Mouse (Mus musculus) small intestine, adult 2 months (tissue): ENCODE measurements around the gene Gjd3. TPM values are rescaled to one million over a fixed set of nuclear protein-coding genes. Genes with fewer than 3 reads are reported as not detected.

Experiments used
- H3K27ac ChIP-seq: fragments of 200-500 bp; 2 replicates; pipeline ENCODE4 v1.5.1; 2012; ENCODE audit warnings: low read depth, low read length, control low read depth, inconsistent platforms; ENCODE audit not compliant: insufficient read depth
- H3K27me3 ChIP-seq: fragments of 200-500 bp; 2 replicates; pipeline ENCODE4 v1.6.1; 2012; ENCODE audit warnings: mild to moderate bottlenecking, moderate library complexity, low read length, inconsistent platforms; ENCODE audit not compliant: control insufficient read depth, insufficient read depth
- H3K36me3 ChIP-seq: fragments of 200-500 bp; 2 replicates; pipeline ENCODE4 v1.6.1; 2012; ENCODE audit warnings: mild to moderate bottlenecking, low read length, control low read depth, inconsistent platforms; ENCODE audit not compliant: control insufficient read depth, insufficient read depth
- H3K4me1 ChIP-seq: fragments of 200-500 bp; 2 replicates; pipeline ENCODE4 v1.6.1; 2012; ENCODE audit warnings: low read length, inconsistent platforms, mixed read lengths; ENCODE audit not compliant: control insufficient read depth, insufficient read depth, insufficient read length
- H3K4me3 ChIP-seq: fragments of 200-500 bp; 2 replicates; pipeline ENCODE4 v1.5.1; 2012; ENCODE audit warnings: low read depth, mild to moderate bottlenecking, control low read depth, inconsistent platforms, low read length, moderate library complexity
- CTCF ChIP-seq: fragments of 200-500 bp; IDR thresholded peaks from 2 replicates; pipeline ENCODE4 v1.5.1; 2012; ENCODE audit warnings: low read depth, mild to moderate bottlenecking, control low read depth, inconsistent platforms, low read length, moderate library complexity, mixed read lengths; ENCODE audit not compliant: insufficient replicate concordance, insufficient read length; ENCODE audit errors: extremely low read depth
- POLR2A ChIP-seq: fragments of 200-500 bp; IDR thresholded peaks from 2 replicates; pipeline ENCODE4 v1.6.1; 2012; ENCODE audit warnings: low read depth, mild to moderate bottlenecking, control low read depth, inconsistent platforms, low read length, moderate library complexity
- WGBS: fragments of 180-500 bp; shearing (Covaris S2); methylation state at CpG from one replicate; pipeline ENCODE4 v1.1.7; 2018; 5-methylcytosine and 5-hydroxymethylcytosine counted together
- polyA plus RNA-seq: library from polyadenylated mRNA; depleted of rRNA; stranded (reverse); fragments of >200 nt; gene quantifications from 2 replicates; pipeline ENCODE4 v1.2.3, GENCODE M21; 2012

The Gjd3 gene
- polyA plus RNA-seq, 1 experiment = 5.8 TPM

DNA sequence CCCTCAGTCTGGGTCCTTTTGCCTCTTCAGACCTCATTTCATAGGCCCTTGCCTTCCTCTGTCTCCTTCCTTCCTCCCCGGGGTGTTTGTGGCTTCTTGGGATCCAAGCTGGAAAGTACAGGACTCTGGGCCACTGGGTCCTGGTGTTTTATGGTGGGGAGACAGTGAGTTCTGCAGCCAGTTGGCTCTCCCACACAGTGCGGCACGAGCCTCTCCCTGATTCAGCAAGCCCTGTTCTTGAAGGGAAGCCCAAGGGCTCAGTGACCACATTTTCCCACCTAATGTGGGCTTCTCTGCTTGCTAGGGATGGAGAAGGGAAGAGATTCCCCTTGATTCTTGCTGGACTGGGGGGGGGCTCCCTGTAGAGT is 40.3 kb downstream of the Gjd3 start:
- peak overlapping the region; percentile 87 for H3K27ac ChIP-seq
- TF ChIP-seq CTCF = no peak
- H3K27me3 ChIP-seq = no peaks in the 10 kb centered on the region
- H3K4me1 ChIP-seq = peaks cover 62% of the 10 kb centered on the region
- WGBS = 53% methylated on average over 3 of the region's 3 CpGs
- no peaks in the 10 kb centered on the region for H3K36me3 ChIP-seq
- H3K4me3 ChIP-seq = peak overlapping the region; percentile 95

- WGBS = 18% methylated on average over 15 of the region's 15 CpGs
- peak overlapping the region; percentile 87 for H3K27ac ChIP-seq
- H3K36me3 ChIP-seq = no peaks in the 10 kb centered on the region
- no peaks in the 10 kb centered on the region for H3K27me3 ChIP-seq
- no peak for TF ChIP-seq POLR2A
- TF ChIP-seq CTCF = no peak
- peaks cover 58% of the 10 kb centered on the region for H3K4me1 ChIP-seq
- H3K4me3 ChIP-seq = peak overlapping the region; percentile 95
Measured at GRCm38 (mm10) chr11:98941826-98942550, 40.8 kb downstream of the Gjd3 start.

DNA sequence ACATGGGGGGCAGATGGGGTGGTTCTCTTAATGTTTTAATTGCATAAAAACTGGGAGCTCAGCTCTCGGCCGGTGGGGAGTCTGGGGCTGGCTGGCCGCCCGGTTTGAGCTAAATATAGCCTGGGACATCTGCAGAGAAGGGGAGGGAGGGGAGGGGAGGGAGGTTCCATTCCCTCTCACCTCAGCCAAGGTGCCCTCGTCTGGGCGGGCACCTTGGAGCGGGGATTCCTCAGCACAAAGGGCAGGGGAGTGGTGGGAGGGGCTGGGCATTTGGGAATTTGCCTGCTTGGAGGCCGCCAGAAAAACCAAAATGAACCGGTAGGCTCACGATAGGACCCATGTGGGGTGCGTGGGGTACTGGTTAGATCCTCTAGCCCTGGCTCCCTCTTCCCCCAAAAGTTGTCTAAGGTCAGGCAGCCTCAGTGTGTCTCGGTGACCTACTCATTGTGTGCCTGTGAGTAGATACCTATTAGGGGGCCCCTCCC is 41.4 kb downstream of the Gjd3 start:
- TF ChIP-seq CTCF (no peak), POLR2A (no peak)
- Histone ChIP-seq H3K27ac (peak overlapping the region; percentile 87), H3K36me3 (no peaks in the 10 kb centered on the region), H3K4me1 (peaks cover 59% of the 10 kb centered on the region), H3K4me3 (peak overlapping the region; percentile 95), H3K27me3 (no peaks in the 10 kb centered on the region)
- under 1% methylated on average over 12 of the region's 12 CpGs for WGBS

GRCm38 (mm10) chr11:98940776-98941175 is 42.0 kb downstream of the Gjd3 start:
- Histone ChIP-seq H3K4me1 (peaks cover 59% of the 10 kb centered on the region), H3K27ac (peak overlapping the region; percentile 60), H3K27me3 (no peaks in the 10 kb centered on the region), H3K36me3 (no peaks in the 10 kb centered on the region), H3K4me3 (peak overlapping the region; percentile 95)
- TF ChIP-seq POLR2A (no peak), CTCF (no peak)
- 45% methylated on average over 3 of the region's 3 CpGs for WGBS

DNA sequence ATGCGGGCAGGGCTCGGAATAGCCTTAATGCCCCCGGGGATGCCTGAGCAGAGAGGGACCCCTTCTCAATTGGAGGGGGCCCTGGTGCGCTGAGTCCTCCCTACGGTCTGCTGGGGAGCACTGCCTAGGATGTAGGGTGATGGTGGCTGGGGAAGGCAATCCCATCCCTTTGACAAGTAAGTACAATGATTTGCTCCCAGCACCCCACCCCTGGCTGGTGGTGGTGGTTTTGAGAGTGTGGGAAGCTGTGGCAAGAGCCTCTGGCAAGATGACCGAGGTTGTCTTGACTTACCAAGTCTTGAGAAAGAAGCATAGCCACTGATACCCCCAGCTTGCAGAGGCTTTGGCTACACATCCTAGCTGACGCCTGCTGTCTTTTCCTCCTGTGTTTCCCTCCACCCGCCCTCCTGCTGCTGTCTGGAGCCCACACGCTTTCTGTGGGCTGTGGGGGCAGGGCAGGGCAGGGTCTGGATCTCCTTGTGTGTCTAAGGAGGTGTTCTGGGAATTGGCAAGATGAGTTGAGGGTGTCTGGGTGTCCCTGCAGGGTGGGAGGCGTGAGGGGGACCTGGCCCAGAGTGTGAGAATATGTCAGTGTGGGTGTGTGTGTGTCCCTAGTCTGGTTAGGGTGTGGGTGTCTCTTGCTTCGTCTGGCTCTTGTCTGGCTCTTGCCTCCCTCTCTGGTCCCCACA is 42.7 kb downstream of the Gjd3 start:
- Histone ChIP-seq H3K4me1 (peaks cover 58% of the 10 kb centered on the region), H3K27me3 (no peaks in the 10 kb centered on the region), H3K4me3 (peak overlapping the region; percentile 95), H3K36me3 (no peaks in the 10 kb centered on the region), H3K27ac (peak overlapping the region; percentile 33)
- 70% methylated on average over 11 of the region's 11 CpGs for WGBS
- TF ChIP-seq POLR2A (no peak), CTCF (no peak)

DNA sequence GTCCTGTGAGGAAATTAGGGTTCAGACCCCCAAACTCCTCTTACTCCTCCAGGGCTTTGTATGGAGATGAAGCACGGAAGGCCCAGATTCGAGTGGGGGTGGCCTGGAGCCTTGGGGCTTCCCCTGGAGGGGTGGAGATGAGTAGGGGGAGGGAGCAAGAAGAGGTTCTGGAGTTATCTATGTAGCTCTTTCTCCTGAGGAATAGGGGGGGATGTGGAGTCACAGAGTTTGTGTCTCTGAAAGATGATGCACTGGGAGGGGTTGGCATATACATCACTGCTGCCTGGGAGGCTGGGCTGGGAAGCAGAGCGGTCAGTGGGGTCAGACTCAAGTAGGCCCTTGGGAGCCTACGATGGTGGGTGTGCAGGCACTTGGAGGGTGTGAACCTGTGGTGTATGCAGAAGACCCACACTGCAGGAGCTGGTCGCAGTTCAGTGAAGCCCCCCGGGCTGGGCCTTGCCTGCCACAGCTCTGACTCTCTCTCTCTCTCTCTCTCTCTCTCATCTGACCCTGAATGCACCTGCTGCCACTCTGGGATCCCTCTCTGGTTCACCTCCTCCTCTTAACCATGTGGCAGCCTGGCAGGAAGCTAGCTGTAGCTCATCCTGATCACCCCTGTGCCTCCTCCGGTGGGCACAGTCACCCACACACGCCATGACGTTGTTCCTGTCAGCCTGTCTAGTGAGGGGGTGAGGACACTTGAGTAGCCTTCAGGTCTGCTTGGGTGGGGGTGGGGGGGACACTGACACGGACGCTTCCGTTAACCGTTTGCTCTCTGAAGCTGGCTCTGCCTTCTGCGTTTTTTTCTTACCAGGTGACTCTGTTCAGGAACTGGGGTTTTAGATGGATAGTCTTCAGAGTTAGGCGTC is 43.5 kb downstream of the Gjd3 start:
- no peaks in the 10 kb centered on the region for H3K36me3 ChIP-seq
- 69% methylated on average over 15 of the region's 15 CpGs for WGBS
- peak overlapping the region; percentile 95 for H3K4me3 ChIP-seq
- H3K27me3 ChIP-seq = no peaks in the 10 kb centered on the region
- TF ChIP-seq CTCF = no peak
- no peak for TF ChIP-seq POLR2A
- H3K4me1 ChIP-seq = peaks cover 57% of the 10 kb centered on the region
- H3K27ac ChIP-seq = peak overlapping the region; percentile 33

DNA sequence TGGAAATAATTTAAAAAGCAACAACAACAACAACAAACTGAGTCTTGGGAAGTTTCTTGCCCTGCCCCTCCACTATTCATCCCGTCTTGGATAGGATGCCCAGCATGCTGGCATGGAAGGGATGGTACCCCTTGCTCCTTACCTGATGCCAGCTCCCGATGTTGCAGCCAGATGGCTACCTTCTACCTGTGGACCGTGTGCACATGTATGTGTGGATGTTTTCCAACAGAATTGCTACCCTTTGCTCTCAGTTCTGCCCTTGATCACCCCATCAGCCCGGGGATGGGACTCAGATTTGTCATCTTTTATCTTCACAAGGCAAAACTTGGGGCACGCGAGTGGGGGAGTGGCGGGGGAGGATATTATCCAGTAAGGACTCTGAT is 44.1 kb downstream of the Gjd3 start:
- TF ChIP-seq POLR2A = no peak
- TF ChIP-seq CTCF = no peak
- Histone ChIP-seq H3K27me3 (no peaks in the 10 kb centered on the region), H3K27ac (0 out of 2 replicates have a peak overlapping the region, but pooled peaks have one; percentile 76), H3K36me3 (no peaks in the 10 kb centered on the region), H3K4me1 (peaks cover 60% of the 10 kb centered on the region), H3K4me3 (peak overlapping the region; percentile 95)
- WGBS = 43% methylated on average over 7 of the region's 7 CpGs
